Comparison of ENCODE assay signal across 25 mouse cellular contexts in genomic region chr2:38021166-38021565, GRCm38 (mm10).
"Had no signal": no experiment of that assay in that cellular context is flagged by ENCODE, and none has a peak within 500 bp of the region (broad histone marks: within the 10 kb centered on the region; RNA-seq: fewer than 3 reads in every experiment).

No protein-coding gene starts in this region.

- ATAC-seq: hindbrain, postnatal 0 days; intestine, embryonic 16.5 days had no signal

- H3K4me3 ChIP-seq: heart, adult 2 months; heart, embryonic 13.5 days; heart, embryonic 15.5 days; hindbrain, embryonic 13.5 days; hindbrain, embryonic 15.5 days; kidney, embryonic 15.5 days; limb, embryonic 13.5 days; limb, embryonic 15.5 days had no signal

- H3K4me2 ChIP-seq: heart, embryonic 11.5 days; heart, embryonic 13.5 days; heart, embryonic 15.5 days; hindbrain, embryonic 13.5 days; hindbrain, embryonic 15.5 days; kidney, embryonic 15.5 days; limb, embryonic 13.5 days; limb, embryonic 15.5 days had no signal

- H3K27ac ChIP-seq: heart, adult 2 months; heart, embryonic 13.5 days; heart, embryonic 15.5 days; hindbrain, embryonic 13.5 days; hindbrain, embryonic 15.5 days; hindbrain, postnatal 0 days; kidney, embryonic 15.5 days; kidney, postnatal 0 days; limb, embryonic 13.5 days; limb, embryonic 15.5 days had no signal

- H3K36me3 ChIP-seq: heart, embryonic 13.5 days; heart, embryonic 15.5 days; hindbrain, embryonic 13.5 days; hindbrain, embryonic 15.5 days; kidney, embryonic 15.5 days; limb, embryonic 15.5 days had no signal

- H3K9me3 ChIP-seq: heart, embryonic 13.5 days; heart, embryonic 15.5 days; hindbrain, embryonic 13.5 days; hindbrain, embryonic 15.5 days; kidney, embryonic 15.5 days; limb, embryonic 13.5 days; limb, embryonic 15.5 days had no signal

- H3K4me1 ChIP-seq: hindbrain, embryonic 15.5 days; kidney, embryonic 15.5 days; limb, embryonic 13.5 days; limb, embryonic 15.5 days had no signal

- DNase-seq: gastrocnemius, postnatal 14 days; gastrocnemius, postnatal 36 days; heart, adult 11 months; heart, adult 2 months; heart, postnatal 14 days; heart, postnatal 36 days; kidney, adult 11 months; kidney, adult 2 months; kidney, adult 9 months; kidney, postnatal 14 days; kidney, postnatal 36 days; layer of hippocampus, adult 9-11 months; layer of hippocampus, postnatal 36 days; left cerebral cortex, postnatal 4 days had no signal

- H3K27me3 ChIP-seq: heart, embryonic 13.5 days; heart, embryonic 15.5 days; hindbrain, embryonic 13.5 days; hindbrain, embryonic 15.5 days; kidney, embryonic 15.5 days; limb, embryonic 13.5 days; limb, embryonic 15.5 days had no signal

- H3K9ac ChIP-seq: heart, embryonic 13.5 days; heart, embryonic 15.5 days; hindbrain, embryonic 13.5 days; hindbrain, embryonic 15.5 days; kidney, embryonic 15.5 days; limb, embryonic 13.5 days; limb, embryonic 15.5 days had no signal
